Mouse (Mus musculus): ENCODE results near the gene Atxn7l1.
A peak's percentile ranks its signal among the peaks of the same experiment; 100 is the strongest.

The Atxn7l1 gene

DNA sequence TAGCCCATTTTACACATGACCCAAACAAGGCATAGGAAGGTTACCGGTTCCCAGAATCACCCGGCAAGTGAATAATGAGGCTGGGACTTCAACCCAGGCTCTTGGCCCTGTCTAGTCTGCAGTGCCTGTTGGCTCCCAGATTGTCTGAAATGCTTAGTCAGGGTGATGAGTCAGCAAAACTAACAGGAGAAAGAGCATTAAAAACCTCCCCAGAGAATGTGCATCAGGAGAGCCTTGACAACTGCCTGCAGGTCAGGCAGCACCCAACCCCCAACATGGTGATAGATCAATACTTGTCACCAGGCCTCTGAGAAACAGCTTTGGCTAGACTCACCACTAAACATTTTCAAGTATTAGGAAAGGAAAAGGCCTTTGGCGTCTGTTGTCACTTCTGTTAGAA, 222.1 kb downstream of the Atxn7l1 start:
- no peak for DNase-seq (ENCODE audit: low spot score)

DNA sequence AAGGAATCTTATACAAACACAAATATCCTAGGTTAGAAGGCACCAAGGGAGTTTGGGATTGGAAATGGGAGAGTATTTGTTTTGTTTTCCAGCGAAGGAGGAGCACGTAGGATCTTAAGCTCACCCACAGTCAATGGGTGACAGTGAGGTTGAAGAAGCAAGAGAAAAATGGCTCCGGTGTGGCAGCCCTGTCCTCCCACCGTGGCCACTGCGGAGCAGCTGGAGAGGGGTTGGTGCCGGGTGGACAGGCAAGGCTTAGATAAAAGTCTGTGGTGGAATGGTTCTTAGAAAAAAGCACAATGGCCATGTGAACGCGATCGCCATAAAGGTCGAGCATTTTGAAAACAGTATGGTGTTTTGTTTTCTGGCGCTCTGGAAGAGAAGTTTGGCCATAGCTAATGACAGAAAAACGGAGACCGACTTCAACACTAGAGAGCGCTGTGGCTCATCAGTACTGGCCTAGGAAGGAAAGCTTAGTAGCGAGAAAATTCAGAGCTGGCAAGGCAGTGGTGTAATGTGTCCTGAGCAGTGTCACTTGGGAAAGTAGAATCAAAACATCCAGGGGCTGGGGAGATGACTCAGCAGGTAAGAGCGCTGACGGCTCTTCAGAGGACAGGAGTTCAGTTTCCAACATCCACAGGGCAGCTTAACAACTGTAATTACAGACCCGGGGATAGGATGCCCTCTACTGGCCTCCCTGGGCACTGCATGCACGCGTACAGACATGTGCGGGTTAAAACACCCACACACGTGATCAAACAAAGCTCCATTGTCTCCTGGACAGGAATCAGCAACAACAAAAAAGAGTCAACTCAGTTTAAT, 232.3 kb downstream of the Atxn7l1 start:
- peak; percentile 65 for DNase-seq (ENCODE audit: low spot score)

GRCm38 (mm10) chr12:33388842-33389241, 241.3 kb downstream of the Atxn7l1 start:
- DNase-seq (ENCODE audit: low spot score) = peak; percentile 65

GRCm38 (mm10) chr12:33390844-33391560, 243.5 kb downstream of the Atxn7l1 start:
- DNase-seq (ENCODE audit: low spot score) = no peak

- no peak for DNase-seq (ENCODE audit: low spot score)
Measured at GRCm38 (mm10) chr12:33394804-33395623, 247.5 kb downstream of the Atxn7l1 start, which contains the start of gene Efcab10. TSS of gene Efcab10 (plus strand) at chr12:33394854.

- no peak for DNase-seq (ENCODE audit: low spot score)
Measured at GRCm38 (mm10) chr12:33403265-33403693, 255.8 kb downstream of the Atxn7l1 start.

DNA sequence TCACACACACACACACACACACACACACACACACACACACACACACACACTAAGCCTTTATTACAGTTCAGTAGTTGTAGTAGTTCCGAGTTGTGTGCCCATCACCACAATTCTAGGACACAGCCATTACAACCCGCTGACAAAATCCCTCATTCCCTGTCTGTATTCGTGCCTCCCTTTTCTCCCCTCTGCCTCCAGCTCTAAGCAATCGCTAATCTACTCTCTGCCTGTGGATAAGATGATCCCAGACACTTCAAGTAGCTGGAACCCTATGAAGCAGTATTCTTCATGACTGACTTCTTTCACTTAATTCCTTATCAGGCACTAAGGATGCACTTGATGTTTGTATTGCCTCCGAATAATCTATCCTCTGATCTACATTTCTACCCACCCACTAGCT, 257.5 kb downstream of the Atxn7l1 start:
- DNase-seq (ENCODE audit: low spot score) = no peak

DNA sequence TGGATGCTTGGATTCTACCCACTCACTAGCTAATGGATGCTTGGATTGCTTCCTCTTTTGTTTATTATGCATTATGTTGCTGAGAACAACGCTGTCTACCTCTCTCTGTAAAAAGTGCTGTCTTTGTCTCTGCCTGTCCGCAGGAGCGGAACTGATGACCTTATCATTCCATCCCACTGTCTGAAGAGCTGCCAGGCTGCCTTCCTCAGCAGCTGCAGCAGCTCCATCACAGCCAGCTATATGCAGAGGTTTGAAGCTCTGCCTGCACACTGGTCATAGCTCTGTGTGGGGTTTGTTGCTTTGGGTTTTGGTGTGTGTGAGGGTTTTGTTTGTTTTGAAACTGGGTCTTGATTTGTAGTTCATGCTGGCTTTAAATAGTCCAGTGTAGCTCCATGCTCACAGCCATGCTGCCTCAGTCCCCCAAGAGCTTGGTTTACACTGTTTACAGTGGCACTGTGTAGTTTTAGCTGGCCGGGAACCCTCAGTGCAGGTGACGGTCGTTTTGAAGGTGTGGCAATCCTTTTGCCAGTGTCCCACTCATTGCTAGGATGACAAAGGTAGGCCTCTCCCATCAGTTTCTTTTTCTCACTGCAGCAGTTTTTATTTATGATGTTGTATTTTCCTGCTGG, 258.0 kb downstream of the Atxn7l1 start:
- DNase-seq (ENCODE audit: low spot score) = no peak

GRCm38 (mm10) chr12:33411580-33412151, 264.2 kb downstream of the Atxn7l1 start:
- DNase-seq (ENCODE audit: low spot score) = no peak

Data from left cerebral cortex, adult 11 months (tissue).